Mouse (Mus musculus): ENCODE results near the gene Gorasp2.

Gorasp2 gene

DNA sequence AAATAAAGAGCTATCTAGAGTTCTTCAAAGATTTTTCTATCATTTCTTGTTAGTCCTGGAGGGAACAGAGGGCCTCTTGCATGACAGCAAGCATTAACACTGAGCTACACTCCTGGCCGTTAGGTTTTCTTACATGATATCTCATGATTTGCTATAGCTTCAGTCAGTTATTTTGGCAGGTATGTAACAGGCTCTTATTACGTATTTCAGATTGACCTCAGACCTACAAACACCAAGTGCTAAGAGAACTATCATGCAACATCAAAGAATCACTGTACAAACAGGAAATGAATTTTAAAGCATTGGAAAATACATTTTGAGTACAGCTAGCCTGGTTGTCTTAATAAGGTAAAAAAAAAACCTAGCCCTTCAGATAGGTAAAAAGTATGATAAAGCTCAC, 65.7 kb downstream of the Gorasp2 start:
- ATAC-seq (ENCODE audit: insufficient number of reproducible peaks, low FRiP score, low TSS enrichment) = no peak

DNA sequence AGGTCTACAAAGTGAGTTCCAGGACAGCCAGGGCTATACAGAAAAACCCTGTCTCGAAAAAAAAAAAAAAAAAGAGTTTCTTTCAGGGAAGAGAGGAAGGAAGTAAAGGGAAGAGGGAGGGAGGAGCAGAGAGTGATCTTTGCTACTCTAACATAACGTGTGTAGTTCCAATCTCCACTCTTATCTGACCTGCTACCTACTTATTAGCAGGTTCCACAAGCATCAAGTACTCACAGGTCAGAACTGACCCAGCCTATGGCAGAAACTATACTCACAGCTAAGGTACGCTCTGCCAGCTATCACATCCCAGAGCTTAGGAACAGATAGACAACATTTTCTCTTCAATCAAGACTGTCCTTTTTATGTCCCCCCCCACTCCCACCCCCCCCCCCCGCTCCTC, 74.2 kb downstream of the Gorasp2 start:
- no peak for ATAC-seq (ENCODE audit: insufficient number of reproducible peaks, low FRiP score, low TSS enrichment)

DNA sequence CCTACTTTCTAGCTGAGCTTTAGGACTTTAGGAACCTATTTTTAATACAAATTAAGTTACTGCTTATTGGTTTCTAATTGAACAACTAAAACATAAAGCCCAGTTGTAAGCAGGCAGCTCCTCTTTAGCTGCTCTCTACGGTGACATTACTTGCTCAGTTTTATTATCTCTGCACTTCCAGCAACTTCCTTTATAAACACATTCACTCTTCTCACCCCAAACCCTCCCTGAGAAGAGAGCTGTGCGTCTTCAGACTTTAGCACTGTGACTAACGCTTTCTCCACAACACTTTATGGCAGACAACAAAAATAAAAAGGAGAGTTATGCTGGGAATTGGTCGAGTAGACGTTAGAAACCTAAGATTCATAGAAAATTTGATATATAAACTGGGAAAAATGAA, 74.6 kb downstream of the Gorasp2 start:
- ATAC-seq (ENCODE audit: insufficient number of reproducible peaks, low FRiP score, low TSS enrichment) = no peak

DNA sequence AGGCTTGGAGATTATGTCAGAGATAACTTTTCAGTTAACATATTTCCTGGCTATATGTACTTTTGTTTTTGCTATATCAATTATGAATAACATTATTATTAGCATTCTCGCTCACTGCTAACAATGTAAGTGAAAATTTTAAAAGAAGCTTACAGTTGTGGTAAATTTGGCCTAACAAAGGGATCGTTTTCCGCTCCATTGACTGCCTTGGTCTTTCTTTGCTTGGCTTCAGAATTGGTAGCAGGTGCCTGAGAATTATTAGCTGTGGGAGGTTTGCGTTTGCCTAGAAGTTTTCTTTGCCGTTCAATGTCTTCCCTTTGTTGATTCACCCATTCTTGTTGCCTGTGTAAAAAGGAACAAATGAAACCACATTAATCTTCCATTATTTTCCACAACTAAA, 80.5 kb downstream of the Gorasp2 start:
- no peak for ATAC-seq (ENCODE audit: insufficient number of reproducible peaks, low FRiP score, low TSS enrichment)

DNA sequence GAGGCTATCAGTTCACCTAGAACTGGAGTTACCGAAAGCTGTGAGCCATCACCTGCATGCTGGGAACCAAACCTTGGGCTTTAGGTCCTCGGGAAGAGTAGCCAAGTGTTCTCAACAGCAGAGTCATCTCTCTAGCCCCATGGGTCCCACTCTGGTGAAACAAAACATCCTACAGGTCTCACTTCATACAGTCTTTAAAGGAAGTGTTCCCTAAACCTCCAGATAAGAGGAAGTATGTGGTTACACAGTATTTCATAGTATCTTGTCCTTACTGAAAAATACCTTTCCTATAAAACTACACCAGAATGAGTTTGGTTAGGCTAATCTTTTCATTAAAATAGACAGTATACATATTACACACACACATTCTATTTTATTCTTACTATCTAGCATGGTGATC, 81.2 kb downstream of the Gorasp2 start:
- ATAC-seq (ENCODE audit: insufficient number of reproducible peaks, low FRiP score, low TSS enrichment) = no peak

DNA sequence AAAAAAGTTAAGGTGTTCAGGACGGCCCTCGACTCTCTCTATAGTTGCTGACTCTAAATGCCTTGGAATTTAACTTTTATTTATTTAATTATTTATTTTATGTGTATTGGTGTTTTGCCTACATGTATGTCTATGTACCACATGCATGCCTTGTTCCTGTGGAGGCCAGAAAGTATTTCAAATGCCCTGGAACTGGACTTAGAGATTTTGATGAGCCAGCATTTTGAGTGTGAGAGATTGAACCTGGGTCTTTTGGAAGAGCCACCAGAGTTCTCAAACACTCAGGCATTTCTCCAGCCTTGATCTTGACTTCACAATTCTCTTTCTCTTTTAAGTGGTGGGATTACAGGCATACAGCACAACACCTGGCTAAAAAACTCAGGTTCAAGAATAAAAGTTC, 90.3 kb downstream of the Gorasp2 start:
- no peak for ATAC-seq (ENCODE audit: insufficient number of reproducible peaks, low FRiP score, low TSS enrichment)

DNA sequence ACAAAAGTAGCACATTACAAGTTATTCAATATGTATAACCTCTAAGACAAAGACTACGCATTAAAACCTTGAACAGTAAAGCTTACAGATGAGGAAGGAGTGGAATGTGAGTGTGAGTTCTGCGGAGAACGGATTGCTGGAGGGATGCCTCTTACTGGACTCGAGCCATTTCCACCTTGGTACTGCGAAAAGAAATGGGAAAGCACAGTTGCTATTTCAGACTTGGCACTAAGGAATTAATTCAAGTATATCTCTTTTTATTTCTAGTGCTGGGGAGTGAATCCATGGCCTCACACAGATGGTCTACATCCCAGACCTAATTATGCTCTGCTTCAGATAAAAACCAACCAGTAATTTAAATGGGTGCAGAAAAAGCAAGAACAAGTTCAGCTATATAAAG, 90.8 kb downstream of the Gorasp2 start:
- no peak for ATAC-seq (ENCODE audit: insufficient number of reproducible peaks, low FRiP score, low TSS enrichment)

Data from cerebellum, adult (tissue).